Mouse (Mus musculus) thymus, postnatal 10 days (tissue): ENCODE measurements around the gene Sema3f.

ENCODE experiments used
- DNase-seq, 2 experiments: peaks; one replicate each; pipeline ENCODE4 v3.0.0; 2021; ENCODE audit warnings: low spot score in 2 of 2

The Sema3f gene

DNA sequence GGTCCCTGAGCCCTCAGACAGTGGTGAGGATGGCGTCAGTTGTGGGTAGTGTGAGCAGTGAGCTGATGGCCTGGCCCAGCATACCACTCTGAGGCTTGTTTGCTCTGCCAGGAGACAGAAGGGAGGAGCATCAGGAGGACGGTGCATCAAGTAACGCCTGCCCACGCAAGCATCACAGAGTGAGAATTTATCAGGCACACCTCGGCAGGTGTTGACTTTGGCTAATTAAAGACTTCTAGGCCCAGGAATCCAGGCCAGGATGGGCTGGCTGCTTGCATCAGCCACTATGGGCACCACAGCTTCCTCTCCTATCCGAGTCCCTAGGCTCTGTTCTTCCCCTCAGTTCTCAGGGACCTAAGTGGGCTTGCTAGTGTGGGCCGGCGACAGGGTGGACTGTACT, 47.9 kb downstream of the Sema3f start:
- DNase-seq: no peak

DNA sequence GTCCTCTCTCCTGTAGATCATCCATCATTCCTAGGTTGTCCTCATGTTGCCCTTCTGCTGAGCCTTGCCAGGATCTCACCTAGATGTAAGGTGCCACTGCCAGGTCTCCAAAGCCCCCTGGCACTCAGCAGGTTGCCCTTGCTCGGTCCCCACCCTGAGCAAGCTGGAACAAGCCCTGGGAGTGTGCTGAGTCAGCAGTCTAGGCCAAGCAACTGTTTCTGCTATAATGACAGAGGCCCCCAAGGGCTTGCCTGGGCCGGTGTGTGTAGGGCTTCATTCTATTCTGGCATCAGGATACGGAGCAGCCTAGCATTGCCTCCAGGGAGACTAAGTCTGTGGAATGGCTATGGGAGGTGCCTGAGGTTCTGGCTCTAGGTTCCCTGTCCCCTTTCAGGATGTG, 49.5 kb downstream of the Sema3f start:
- no peak for DNase-seq

DNA sequence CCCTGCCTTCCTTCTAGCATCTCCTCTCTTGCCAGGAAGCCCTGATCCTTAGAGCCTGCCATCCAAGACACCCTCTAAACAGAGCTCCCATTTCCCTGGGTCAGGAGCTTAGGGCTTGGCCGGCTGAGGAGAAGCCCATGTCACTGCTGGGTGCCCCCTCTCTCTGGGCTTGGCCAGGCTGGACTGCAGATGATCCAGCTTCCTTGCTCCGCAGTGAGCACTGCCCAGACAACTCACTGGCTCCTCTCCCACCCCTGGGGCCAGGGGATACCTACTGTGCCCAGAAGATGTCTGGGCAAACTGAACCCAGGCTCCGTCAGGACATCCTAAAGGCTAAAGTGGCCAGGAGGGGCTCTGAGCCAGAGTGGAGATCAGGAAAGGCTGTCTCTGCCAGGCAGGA, 50.3 kb downstream of the Sema3f start:
- no peak for DNase-seq

DNA sequence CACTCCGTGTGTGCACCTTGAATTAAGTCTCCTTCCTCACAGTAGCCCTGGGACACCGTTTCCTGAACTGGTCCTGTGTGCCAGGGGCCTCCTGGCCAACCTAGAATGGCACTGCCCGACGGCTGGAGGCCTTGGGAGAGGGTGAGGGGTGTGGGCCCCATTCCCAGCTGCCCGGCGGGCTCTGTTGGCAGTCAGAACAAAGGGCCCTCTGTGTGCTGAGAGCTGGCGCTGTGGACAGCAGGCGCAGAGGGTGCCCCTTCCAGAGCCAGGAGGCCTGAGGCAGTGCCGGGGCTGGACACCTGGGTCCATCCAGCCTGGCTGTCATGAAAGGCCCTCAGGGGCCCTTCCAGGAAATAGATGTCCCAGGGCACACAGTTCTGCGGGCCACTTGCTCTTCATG, 50.7 kb downstream of the Sema3f start:
- no peak for DNase-seq

- DNase-seq: no peak
Measured at GRCm38 (mm10) chr9:107658096-107658495, 52.2 kb downstream of the Sema3f start.

GRCm38 (mm10) chr9:107657144-107657543, 53.1 kb downstream of the Sema3f start:
- no peak for DNase-seq

GRCm38 (mm10) chr9:107654585-107654984, 55.7 kb downstream of the Sema3f start:
- no peak for DNase-seq

- DNase-seq: no peak
Measured at GRCm38 (mm10) chr9:107653474-107653873, 56.8 kb downstream of the Sema3f start.

DNA sequence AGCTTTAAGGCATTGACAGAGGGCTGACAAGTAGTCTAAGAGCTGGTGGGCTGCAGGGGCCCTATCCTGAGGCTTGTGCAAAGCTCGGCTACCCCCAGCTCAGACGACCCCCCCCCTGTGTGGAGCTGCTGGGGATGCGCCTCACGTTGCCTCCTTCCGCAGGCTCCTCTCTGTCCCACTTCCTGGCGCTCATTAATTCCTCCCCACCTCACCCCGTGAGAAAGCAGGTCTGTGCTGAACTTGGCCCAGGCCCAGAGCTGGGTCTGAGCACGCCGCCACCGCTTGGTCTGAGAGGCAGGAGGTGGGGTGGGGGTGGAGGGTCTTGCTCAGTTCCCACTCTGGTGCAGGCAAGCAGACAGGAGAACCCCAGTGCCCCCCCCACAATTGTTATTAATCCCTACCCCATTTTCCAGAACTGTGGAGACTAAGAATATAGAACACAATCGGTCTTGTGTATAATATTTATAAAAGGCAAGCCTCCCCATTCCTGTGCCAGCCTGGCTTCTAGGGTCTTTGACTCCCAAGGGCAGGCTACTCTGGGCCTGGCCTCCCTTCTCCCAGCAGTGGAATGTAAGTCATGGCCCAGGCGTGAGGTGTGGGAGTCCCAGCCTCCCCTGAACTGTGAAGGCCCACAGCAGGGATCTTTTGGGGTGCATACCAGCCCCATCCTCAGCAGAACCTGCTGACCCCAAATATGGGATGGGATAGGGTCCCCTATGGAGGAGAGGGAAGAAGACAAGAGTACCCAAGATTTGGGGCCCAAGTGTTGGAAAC, 59.4 kb downstream of the Sema3f start:
- DNase-seq: no peak

DNA sequence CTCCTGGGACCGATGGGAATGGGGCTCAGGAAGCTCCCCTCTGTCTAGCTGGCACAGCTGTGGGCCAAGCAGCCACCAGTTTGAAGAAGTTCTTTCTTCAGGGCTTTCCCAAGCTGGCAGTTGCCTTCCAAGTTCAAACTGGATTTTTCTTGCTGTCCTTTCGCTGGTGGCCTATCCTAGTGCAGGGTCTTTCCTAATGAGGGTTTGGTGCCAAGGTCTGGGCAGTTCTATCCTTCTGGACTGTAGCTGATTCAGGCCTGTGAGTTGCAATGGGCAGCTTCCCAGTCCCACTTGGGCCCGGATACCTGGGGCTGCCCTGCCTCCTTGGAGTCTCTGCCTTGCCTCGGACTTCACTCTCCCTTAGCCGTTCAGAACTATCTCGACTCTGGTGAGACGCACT, 60.0 kb downstream of the Sema3f start:
- no peak for DNase-seq

- no peak for DNase-seq
Measured at GRCm38 (mm10) chr9:107648767-107649166, 61.5 kb downstream of the Sema3f start.

- DNase-seq: no peak
Measured at GRCm38 (mm10) chr9:107646975-107647374, 63.3 kb downstream of the Sema3f start.

DNA sequence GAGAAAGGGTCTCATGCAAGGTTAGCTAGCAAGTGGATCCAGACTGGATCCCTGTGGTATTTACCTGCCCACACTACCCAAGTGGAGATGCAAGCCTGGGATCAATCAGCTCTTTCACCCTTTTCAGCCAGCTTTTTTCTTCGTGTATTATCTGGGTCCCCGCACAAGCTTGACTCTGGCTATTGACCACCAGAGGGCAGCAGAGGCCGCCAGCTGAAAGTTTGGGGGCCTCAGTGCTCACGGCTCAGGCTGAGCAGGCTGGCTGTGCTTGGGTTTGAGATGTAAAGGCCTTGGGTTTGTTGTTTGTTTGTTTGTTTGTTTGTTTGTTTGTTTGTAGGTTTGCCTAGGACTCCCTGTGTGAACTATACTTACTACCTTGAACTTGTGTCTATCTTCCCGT, 64.7 kb downstream of the Sema3f start:
- DNase-seq: peak; percentile 63 to 87

GRCm38 (mm10) chr9:107645153-107645510, 65.1 kb downstream of the Sema3f start:
- no peak for DNase-seq

GRCm38 (mm10) chr9:107644495-107645152, 65.7 kb downstream of the Sema3f start:
- peak; percentile 86 to 97 for DNase-seq

- no peak for DNase-seq
Measured at GRCm38 (mm10) chr9:107643544-107644214, 66.6 kb downstream of the Sema3f start.

DNA sequence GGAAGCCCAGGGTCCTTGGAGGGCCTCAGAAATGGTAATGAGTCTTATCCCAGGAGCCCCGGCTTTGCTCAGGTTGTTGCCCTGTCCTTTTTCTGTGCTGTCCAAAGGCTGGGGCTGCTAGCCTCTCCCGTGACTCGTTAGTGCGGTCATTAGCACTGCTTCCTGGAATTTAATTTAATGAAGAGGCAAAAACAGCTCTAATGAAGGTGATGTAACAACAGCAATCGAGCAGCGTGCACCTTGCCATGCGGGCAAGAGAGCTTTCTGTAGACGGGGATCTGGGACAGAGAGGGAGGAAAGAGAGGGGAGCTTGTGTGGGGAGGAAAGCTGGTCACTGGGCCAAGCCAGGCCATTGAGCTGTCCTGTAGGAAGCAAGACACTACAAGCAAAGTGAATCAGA, 68.6 kb downstream of the Sema3f start:
- DNase-seq: no peak

GRCm38 (mm10) chr9:107640257-107640772, 70.0 kb downstream of the Sema3f start:
- DNase-seq: peak in 1 of 2 experiments; percentile 30

DNA sequence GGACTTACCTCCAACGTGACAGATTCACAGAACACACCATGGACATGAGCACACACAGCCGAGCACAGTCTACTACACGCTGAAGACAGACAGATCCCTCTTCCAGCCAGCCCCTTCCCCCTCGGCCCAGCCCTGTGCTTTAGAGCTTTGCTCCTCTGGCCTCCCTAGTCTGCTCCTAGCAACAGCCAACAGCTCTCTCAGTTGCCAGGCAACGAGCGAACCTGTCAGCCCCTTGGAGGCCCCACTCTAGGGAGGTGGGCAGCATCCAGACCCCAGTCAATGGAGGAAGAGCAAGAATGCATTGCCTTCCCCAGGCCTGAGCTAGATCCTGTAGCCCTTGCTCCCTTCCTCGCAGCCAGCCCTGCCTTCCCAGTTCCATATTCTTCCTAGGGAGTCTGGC, 73.2 kb downstream of the Sema3f start:
- no peak for DNase-seq

GRCm38 (mm10) chr9:107635279-107636028, 74.8 kb downstream of the Sema3f start, which contains the start of gene Gnai2:
Gnai2 (minus strand) TSS chr9:107635367.
- DNase-seq: peak; percentile 94 to 95

GRCm38 (mm10) chr9:107634406-107635278, 75.6 kb downstream of the Sema3f start:
- no peak for DNase-seq
